Mouse (Mus musculus): ENCODE measurements around the gene Adcy3.
A peak's percentile ranks its signal among the peaks of the same experiment; 100 is the strongest.
"Not testable (repeated sequence)": the region's sequence is repeated elsewhere in the genome, so short reads cannot be mapped to it uniquely, and the experiment has no call there.

The Adcy3 gene

GRCm38 (mm10) chr12:4184648-4185047 is 51.7 kb downstream of the Adcy3 start:
- no peak for DNase-seq (ENCODE audit: low spot score)

DNA sequence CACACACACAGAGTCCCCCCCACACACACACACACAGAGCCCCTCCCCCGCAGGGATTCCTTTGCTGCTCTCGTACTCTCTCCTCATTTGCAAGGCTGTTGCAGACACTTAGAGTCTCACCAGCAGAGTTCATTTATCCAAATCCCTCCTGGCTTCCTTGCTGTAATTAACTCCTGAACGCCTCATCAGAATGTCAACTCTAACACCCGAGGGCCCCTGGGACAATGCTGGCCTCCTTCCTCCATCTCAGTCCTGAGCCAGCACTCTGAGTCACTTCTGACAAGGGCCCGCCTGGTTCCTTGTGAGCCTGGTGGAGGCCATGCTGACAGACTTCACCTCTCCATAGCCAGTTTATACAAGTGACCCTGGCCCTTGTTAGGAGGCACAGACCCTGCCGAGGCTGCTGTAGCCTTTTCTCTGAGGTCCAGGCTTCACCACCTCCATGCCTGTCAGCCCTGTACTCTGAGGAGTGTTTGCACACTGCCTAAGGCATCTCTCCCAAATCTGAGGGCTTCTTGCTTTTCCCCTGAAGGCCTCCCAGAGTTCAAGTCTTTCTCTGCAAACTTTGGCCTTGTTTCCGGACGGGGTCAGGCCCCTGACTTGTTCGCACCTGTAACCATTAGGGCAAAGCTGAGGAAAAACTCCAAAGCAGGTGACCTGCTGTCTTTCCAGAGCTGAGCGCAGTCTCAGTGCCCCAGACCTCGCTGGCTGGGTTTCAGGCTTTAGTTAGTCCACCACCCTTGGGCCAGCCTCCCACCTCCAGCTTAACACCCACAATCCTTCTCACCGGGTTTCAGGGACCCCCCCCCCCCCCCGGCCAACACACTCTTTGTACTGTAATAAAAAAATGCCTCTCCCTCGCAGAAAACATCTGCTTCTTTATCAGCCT is 55.5 kb downstream of the Adcy3 start:
- no peak for DNase-seq (ENCODE audit: low spot score)

DNA sequence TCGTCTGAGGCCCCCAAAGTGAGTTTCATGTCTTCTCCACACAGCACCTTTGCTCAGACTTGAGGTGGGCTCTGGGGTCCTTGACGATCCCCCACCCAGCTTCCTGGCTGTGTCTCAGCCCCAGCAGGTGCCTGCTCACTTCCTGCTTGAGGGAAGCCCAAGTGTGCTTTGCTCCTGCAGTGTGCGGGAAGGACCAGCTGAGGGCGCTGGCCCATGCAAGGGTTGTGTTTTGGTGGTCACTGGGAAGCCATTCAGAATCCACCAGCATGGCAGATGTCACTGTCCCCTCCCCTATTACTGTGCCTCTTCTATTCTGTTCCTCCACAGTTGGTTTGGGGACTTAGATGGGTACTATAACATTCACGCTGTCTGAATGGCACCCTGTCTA is 56.2 kb downstream of the Adcy3 start:
- DNase-seq (ENCODE audit: low spot score), result no peak

GRCm38 (mm10) chr12:4192514-4192913 is 59.6 kb downstream of the Adcy3 start:
- no peak for DNase-seq (ENCODE audit: low spot score)

GRCm38 (mm10) chr12:4193025-4193740 is 60.3 kb downstream of the Adcy3 start:
- DNase-seq (ENCODE audit: low spot score), result no peak

DNA sequence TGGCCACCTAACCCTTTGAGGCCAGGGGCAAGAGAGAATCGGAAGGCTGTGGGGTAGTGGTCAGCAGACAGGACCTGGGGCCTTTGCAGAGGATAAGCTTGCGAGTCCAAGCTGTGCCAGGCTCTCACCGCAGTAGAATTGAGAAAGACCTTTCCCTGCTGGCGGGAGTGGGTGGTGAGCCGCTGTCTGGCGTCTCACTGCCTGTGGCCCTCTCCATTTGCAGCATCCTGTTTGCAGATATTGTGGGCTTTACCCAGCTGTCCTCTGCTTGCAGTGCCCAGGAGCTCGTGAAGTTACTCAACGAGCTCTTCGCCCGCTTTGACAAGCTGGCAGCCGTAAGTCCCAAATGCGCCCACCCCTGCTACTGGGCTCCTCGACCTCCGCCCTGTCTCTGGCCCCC is 61.7 kb downstream of the Adcy3 start:
- no peak for DNase-seq (ENCODE audit: low spot score)

GRCm38 (mm10) chr12:4198702-4199101 is 65.8 kb downstream of the Adcy3 start:
- DNase-seq (ENCODE audit: low spot score), result no peak

DNA sequence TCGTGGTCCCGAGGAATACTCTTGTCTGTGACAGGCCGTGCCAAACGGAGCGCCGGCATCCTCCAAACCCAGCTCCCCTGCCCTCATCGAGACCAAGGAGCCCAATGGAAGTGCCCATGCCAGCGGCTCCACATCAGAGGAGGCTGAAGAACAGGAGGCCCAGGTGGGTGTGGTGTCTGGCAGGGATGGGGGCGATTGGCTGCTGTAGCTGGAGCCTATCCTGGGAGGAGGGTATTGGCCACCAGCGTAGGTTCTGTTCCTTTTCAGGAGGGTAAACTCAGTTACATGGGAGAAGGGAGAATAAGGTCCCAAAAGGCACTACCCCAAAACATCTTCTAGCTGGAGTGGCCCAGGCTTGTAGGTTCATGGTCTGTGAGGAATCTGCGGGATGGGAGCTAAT is 66.4 kb downstream of the Adcy3 start:
- DNase-seq (ENCODE audit: low spot score), result no peak

DNA sequence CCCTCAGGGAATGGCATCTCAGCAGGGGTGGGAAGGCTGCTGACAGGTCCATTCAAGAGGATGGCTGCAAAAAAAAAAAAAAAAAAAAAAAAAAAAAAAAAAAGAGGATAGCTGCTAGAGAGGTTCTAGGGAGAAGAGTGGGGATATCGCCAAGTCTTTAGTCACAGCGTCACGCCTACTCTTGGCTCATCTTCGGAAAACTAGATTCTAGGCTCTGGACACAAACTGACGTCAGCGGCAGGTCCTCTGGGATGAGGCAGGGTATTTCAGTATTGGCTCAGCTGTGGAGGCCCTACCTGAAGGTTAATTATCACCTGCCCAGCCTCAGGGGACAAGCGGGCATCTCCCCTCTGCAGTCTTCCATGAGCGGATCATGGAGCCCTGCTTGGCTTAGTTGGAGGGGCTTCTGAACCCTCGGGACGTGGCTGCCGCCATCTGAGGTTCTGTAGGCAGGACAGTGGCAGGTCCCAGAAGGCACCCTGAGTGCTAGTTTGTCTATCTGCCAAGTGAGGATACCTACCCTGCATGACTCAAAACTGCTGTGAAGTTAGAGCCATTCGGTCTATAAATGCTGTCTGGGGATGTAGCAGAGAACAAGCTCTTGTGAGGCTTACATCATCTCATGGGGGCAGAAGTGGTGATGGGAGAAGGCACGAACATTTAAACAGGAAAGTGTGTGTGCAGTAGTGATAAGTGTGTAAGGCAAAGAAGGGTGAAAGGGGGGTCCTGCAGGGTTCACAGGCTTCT is 68.7 kb downstream of the Adcy3 start:
- no peak for DNase-seq (ENCODE audit: low spot score)

- DNase-seq (ENCODE audit: low spot score), result no peak
Observed at GRCm38 (mm10) chr12:4202206-4202605, 69.3 kb downstream of the Adcy3 start.

GRCm38 (mm10) chr12:4206106-4206505 is 73.2 kb downstream of the Adcy3 start:
- no peak for DNase-seq (ENCODE audit: low spot score)

DNA sequence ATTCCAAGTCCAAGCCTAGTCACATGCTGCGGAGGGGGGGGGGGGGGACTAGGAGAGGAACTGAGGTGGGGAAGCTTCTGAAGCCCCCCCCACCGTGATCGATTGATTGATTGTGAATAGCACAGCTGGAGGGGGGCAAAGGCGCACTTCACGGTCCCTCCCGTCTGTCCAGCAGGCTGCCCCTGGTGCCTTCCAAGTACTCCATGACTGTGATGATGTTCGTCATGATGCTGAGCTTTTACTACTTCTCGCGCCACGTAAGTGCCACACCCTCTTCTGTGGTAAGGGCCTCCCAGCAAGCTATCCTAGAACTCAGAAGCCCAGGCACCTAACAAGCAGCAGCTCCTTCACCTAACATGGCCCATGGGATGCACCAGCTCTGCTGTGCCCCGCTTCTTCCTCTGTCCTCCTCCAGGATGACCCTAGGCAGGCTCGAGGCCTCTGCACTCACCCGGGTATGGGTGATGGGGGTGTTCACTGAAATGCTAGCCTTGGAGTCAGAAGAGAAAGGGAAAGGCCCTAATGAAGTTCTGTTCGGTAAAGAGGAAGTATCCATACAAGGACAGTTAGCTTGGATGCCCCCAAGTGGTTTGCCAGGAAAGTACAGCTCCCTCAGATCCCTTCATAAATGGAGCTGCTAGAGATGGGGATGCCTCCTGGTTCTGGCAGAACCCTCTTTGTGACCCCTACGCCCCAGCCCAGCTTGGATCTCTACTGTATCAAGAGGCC is 75.7 kb downstream of the Adcy3 start:
- no peak for DNase-seq (ENCODE audit: low spot score)

GRCm38 (mm10) chr12:4209196-4209595 is 76.3 kb downstream of the Adcy3 start:
- no peak for DNase-seq (ENCODE audit: low spot score)

GRCm38 (mm10) chr12:4211174-4211573 is 78.3 kb downstream of the Adcy3 start:
- peak; percentile 21 for DNase-seq (ENCODE audit: low spot score)

- DNase-seq (ENCODE audit: low spot score), result no peak
Observed at GRCm38 (mm10) chr12:4212908-4213307, 80.0 kb downstream of the Adcy3 start.

- DNase-seq (ENCODE audit: low spot score), result no peak
Observed at GRCm38 (mm10) chr12:4230156-4230555, 97.3 kb downstream of the Adcy3 start.

- no peak for DNase-seq (ENCODE audit: low spot score)
Observed at GRCm38 (mm10) chr12:4232777-4233176, 99.9 kb downstream of the Adcy3 start.

DNA sequence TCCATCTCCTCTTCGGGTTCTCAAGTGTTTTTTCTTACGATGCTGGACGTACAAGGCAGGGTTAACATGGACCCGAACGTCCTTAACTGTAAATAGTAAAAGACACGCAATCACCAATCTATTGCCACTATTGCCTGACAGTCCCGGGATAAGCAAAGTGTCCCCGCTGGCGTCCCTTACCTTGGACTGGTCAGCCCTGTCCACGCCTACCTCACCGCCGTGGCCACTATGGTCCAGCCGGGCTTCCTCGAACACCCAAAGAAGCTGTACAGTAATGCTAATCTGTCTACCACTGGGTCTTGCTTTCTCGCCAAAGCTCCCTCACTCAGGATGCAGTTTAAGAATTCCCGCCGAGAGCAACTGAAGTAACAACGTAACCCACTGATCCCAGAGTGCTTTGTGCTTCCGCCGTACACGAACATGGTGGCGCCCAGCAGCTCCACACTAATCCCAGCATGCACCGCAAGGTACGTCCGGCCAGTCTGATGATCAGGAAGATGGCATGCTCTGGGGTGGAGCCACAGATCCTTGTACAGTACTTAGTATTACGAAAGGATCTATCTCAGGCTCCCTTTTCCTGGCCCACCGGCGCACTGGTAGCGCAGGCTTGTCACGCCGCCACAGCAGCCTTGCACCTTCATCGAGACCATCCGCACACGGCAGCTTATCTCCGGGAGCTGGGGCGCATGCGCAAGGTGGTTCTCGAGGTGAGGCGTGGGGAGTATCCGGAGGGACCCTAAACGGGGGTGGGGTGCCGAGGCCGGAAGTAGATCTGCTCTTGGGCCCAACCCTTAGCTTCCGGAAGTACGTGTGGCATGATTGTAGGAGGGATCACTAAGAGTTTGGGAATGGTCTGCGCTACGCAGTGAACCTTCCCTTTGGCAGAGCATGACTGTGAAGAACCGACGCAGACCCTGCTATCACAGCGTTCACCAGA is 100.9 kb downstream of the Adcy3 start, which contains the start of the genes Ptrhd1 and Cenpo:
TSS of gene Ptrhd1 (plus strand) at position 456 of the 937 bp plus-strand sequence.
TSS of gene Cenpo (minus strand) at position 723 of the 937 bp plus-strand sequence.
- peak; percentile 92 for DNase-seq (ENCODE audit: low spot score)

GRCm38 (mm10) chr12:4237481-4237880 is 104.6 kb downstream of the Adcy3 start:
- DNase-seq (ENCODE audit: low spot score), result no peak

GRCm38 (mm10) chr12:4240281-4240680 is 107.4 kb downstream of the Adcy3 start:
- DNase-seq (ENCODE audit: low spot score), result not testable (repeated sequence)

DNA sequence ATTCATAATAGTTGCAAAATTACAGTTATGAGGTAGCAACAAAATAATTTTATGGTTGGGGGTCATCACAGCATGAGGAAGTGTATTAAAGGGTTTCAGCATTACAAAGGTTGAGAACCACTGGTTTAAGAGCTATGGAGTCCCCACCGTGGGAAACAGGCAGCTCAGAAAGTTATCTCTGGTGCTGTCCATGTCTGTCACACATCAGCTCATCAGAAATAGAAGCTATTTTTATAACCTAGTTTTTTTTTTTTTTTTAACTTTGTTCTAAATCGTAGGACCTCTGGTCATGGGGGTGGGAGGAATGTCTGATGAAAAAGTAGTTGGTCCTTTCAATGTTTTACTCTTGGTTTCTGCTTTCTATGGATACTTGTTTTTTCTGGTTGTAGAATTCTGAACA is 110.9 kb downstream of the Adcy3 start:
- DNase-seq (ENCODE audit: low spot score), result no peak
